Mouse (Mus musculus): ENCODE results near the gene Sh3bgr. TPM values are rescaled to one million over a fixed set of nuclear protein-coding genes. Genes with fewer than 3 reads are reported as not detected.
A peak's percentile ranks its signal among the peaks of the same experiment; 100 is the strongest.

The Sh3bgr gene
- total RNA-seq (2017) = 0.82 TPM in 1 of 2 replicates, not detected in the other

GRCm38 (mm10) chr16:96199913-96200701, at the start of gene Sh3bgr:
Gene Sh3bgr, plus strand, starts transcription at chr16:96200450.
- peak; percentile 65 for ATAC-seq (replicated peaks; ENCODE audit: low read depth, poor library complexity, severe bottlenecking)

- ATAC-seq (replicated peaks; ENCODE audit: low read depth, poor library complexity, severe bottlenecking) = no peak
These were observed 49.3 kb upstream of the Sh3bgr start for GRCm38 (mm10) chr16:96150995-96151394.

- ATAC-seq (replicated peaks; ENCODE audit: low read depth, poor library complexity, severe bottlenecking) = peak; percentile 84
These were observed 48.7 kb upstream of the Sh3bgr start for GRCm38 (mm10) chr16:96151551-96151950.

- ATAC-seq (replicated peaks; ENCODE audit: low read depth, poor library complexity, severe bottlenecking) = no peak
These were observed 45.8 kb upstream of the Sh3bgr start for GRCm38 (mm10) chr16:96154476-96154875.

- ATAC-seq (replicated peaks; ENCODE audit: low read depth, poor library complexity, severe bottlenecking) = no peak
These were observed 44.2 kb upstream of the Sh3bgr start for GRCm38 (mm10) chr16:96156019-96156418.

GRCm38 (mm10) chr16:96157171-96157570, 43.1 kb upstream of the Sh3bgr start:
- ATAC-seq (replicated peaks; ENCODE audit: low read depth, poor library complexity, severe bottlenecking) = no peak

GRCm38 (mm10) chr16:96158511-96159080, 41.7 kb upstream of the Sh3bgr start:
- ATAC-seq (replicated peaks; ENCODE audit: low read depth, poor library complexity, severe bottlenecking) = no peak

- peak; percentile 81 for ATAC-seq (replicated peaks; ENCODE audit: low read depth, poor library complexity, severe bottlenecking)
These were observed 41.0 kb upstream of the Sh3bgr start for GRCm38 (mm10) chr16:96159091-96159731.

- ATAC-seq (replicated peaks; ENCODE audit: low read depth, poor library complexity, severe bottlenecking) = 0 out of 2 replicates have a peak, but pooled peaks have one; percentile 9
These were observed 40.4 kb upstream of the Sh3bgr start for GRCm38 (mm10) chr16:96159794-96160346.

GRCm38 (mm10) chr16:96160927-96161326, 39.3 kb upstream of the Sh3bgr start:
- no peak for ATAC-seq (replicated peaks; ENCODE audit: low read depth, poor library complexity, severe bottlenecking)

- no peak for ATAC-seq (replicated peaks; ENCODE audit: low read depth, poor library complexity, severe bottlenecking)
These were observed 38.9 kb upstream of the Sh3bgr start for GRCm38 (mm10) chr16:96161336-96161735.

- no peak for ATAC-seq (replicated peaks; ENCODE audit: low read depth, poor library complexity, severe bottlenecking)
These were observed 34.5 kb upstream of the Sh3bgr start for GRCm38 (mm10) chr16:96165723-96166264.

- ATAC-seq (replicated peaks; ENCODE audit: low read depth, poor library complexity, severe bottlenecking) = peak; percentile 79; the same call in 1 of the 2 replicates
These were observed 31.4 kb upstream of the Sh3bgr start for GRCm38 (mm10) chr16:96168837-96169236.

- ATAC-seq (replicated peaks; ENCODE audit: low read depth, poor library complexity, severe bottlenecking) = no peak
These were observed 26.6 kb upstream of the Sh3bgr start for GRCm38 (mm10) chr16:96173648-96174047.

GRCm38 (mm10) chr16:96175399-96175798, 24.9 kb upstream of the Sh3bgr start:
- ATAC-seq (replicated peaks; ENCODE audit: low read depth, poor library complexity, severe bottlenecking) = no peak

GRCm38 (mm10) chr16:96179156-96179555, 21.1 kb upstream of the Sh3bgr start:
- no peak for ATAC-seq (replicated peaks; ENCODE audit: low read depth, poor library complexity, severe bottlenecking)

GRCm38 (mm10) chr16:96187619-96188018, 12.6 kb upstream of the Sh3bgr start:
- no peak for ATAC-seq (replicated peaks; ENCODE audit: low read depth, poor library complexity, severe bottlenecking)

GRCm38 (mm10) chr16:96191531-96192506, 8.4 kb upstream of the Sh3bgr start, which contains the start of gene Lca5l:
Gene Lca5l, minus strand, starts transcription at chr16:96192271.
- peak; percentile 96 for ATAC-seq (replicated peaks; ENCODE audit: low read depth, poor library complexity, severe bottlenecking)

- ATAC-seq (replicated peaks; ENCODE audit: low read depth, poor library complexity, severe bottlenecking) = no peak
These were observed 415 bp downstream of the Sh3bgr start for GRCm38 (mm10) chr16:96200702-96201028.
